Mouse (Mus musculus) 416B (cell line): ENCODE measurements at regions not wholly inside any gene's neighbourhood (a gene's known extent, or its start where the extent isn't known, plus 50 kb on each side); places are given as distances from the start of the nearest gene placed in this dataset.
A peak's percentile ranks its signal among the peaks of the same experiment; 100 is the strongest.

ENCODE experiments used
- DNase-seq: peaks from one replicate; pipeline ENCODE4 v3.0.0; 2011; ENCODE audit warnings: low read depth

DNA sequence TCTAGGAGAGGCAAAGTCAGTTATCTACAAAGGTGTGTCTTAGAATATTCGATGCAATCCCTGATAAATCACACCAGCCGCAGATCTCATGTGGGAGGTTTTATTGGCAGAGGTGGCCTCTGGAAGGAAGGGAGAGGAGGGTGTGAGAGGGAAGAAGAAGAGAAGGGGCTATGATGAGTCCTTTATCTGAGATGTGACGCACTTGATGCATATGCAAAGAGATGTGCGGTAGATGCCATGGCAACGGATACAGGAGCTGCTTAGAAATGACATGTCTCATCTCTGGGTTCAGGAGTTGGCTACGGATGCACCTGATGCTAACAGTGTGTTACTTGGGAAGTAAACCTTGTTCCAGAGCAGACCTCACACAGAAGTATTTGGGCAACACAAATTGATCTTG, 718.6 kb upstream of the Gm21961 start:
- DNase-seq = no peak

GRCm38 (mm10) chr15:65731308-65731707, 716.6 kb upstream of the Gm21961 start:
- no peak for DNase-seq

DNA sequence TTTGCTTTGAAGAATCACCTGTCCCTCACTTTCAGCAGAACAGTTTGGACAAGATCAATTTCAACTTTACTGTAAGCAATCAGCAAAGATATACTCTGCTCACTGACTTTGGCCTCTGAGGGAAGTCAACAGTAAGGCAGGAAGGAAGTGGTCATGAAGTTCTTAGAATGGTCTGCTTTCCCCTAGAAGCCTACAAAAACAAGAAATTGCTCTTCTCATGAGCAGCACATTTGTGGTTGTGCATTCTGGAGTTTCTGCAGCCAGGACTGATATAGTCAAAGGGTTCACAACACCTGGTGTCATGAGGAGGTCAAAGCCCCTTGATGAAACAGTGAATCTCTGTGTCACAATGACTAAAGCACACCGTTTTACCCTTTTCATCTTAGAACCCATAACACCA, 712.4 kb upstream of the Gm21961 start:
- DNase-seq = peak; percentile 19

GRCm38 (mm10) chr15:65726271-65726670, 711.6 kb upstream of the Gm21961 start:
- no peak for DNase-seq

DNA sequence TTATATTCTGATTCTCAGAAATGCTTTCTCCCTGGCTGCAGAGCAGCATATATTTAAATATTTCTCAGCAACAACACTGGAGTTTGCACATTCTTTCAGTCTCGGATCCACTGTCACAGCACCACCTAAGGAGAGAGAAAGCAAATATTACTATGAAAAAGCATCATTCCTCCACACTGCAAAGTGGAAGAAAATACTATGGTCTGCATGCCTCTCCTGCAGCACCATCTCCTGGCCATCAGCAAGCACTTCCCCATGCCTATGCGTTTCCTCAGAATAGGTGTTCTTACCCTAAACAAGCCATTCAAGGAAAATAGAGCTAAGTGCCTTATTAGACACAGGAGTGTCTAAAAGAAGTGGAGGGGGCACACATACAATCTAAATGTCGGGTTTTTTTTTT, 688.9 kb upstream of the Gm21961 start:
- peak; percentile 31 for DNase-seq

DNA sequence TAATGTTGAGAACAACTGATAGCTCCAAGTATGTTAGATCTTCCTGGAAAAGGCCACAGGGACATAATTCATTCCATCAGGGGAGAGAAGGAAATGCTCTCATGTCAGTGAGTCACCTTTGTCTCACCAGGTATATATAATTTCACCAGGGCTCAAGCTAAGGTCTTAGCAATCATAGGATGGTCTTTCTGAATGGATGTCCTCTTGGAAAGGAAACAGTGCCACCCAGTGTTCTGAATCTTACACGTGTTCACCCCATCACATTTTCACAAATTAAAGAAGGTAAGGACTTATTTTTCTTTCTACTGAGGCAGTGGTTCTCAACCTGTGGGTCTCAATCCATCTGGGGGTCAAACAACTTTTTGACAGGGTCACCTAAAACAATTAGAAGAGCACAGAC, 686.8 kb upstream of the Gm21961 start:
- peak; percentile 38 for DNase-seq

- DNase-seq = peak; percentile 53
These were observed 683.9 kb upstream of the Gm21961 start for GRCm38 (mm10) chr15:65698596-65698995.
